Mouse (Mus musculus) embryonic facial prominence, embryonic 14.5 days (tissue): ENCODE data around the gene Spa17. TPM values are rescaled to one million over a fixed set of nuclear protein-coding genes. Genes with fewer than 3 reads are reported as not detected.

Experiments
- ATAC-seq: fragments of 200-750 bp; cut with Nextera tagmentation; 2 replicates; pipeline ENCODE4 v1.8.0; 2017; ENCODE audit warnings: low read depth, moderate number of reproducible peaks, moderate TSS enrichment
- DNase-seq: peaks from one replicate; pipeline ENCODE4 v3.0.0-alpha.2; 2015; ENCODE audit warnings: low spot score
- H3K27ac ChIP-seq: fragments of 300-500 bp; sonication (generic); replicated peaks from 2 replicates; pipeline ENCODE4 v1.5.1; 2014; ENCODE audit warnings: low read depth, mild to moderate bottlenecking, low read length, moderate library complexity
- H3K27me3 ChIP-seq: fragments of 300-500 bp; sonication (generic); replicated peaks from 2 replicates; pipeline ENCODE4 v1.6.1; 2014; ENCODE audit warnings: low read length; ENCODE audit not compliant: control insufficient read depth, insufficient read depth
- H3K36me3 ChIP-seq: fragments of 300-500 bp; sonication (generic); 2 replicates; pipeline ENCODE4 v1.6.1; 2014; ENCODE audit warnings: low read length, mixed read lengths; ENCODE audit not compliant: control insufficient read depth, insufficient read depth
- H3K4me1 ChIP-seq: fragments of 300-500 bp; sonication (generic); 2 replicates; pipeline ENCODE4 v1.6.1; 2014; ENCODE audit warnings: antibody characterized with exemption, low read length; ENCODE audit not compliant: control insufficient read depth, insufficient read depth
- H3K4me2 ChIP-seq: fragments of 300-500 bp; sonication (generic); 2 replicates; pipeline ENCODE4 v1.6.1; 2014; ENCODE audit warnings: low read depth, mild to moderate bottlenecking, low read length, moderate library complexity, mixed read lengths
- H3K4me3 ChIP-seq: fragments of 300-500 bp; sonication (generic); 2 replicates; pipeline ENCODE4 v1.5.1; 2014; ENCODE audit warnings: low read depth, mild to moderate bottlenecking, low read length
- H3K9ac ChIP-seq: fragments of 300-500 bp; sonication (generic); 2 replicates; pipeline ENCODE4 v1.6.1; 2014; ENCODE audit warnings: low read depth, mild to moderate bottlenecking, low read length, moderate library complexity, mixed read lengths
- H3K9me3 ChIP-seq: fragments of 300-500 bp; sonication (generic); 2 replicates; pipeline ENCODE4 v1.6.1; 2016; ENCODE audit warnings: low read length; ENCODE audit not compliant: control insufficient read depth
- WGBS: fragments of 180-500 bp; shearing (Covaris S2); extraction: QIAGEN DNeasy Blood & Tissue Kit; methylation state at CpG from one replicate; pipeline ENCODE4 v1.1.7; 2014; 5-methylcytosine and 5-hydroxymethylcytosine counted together
- polyA plus RNA-seq: library from polyadenylated mRNA; unstranded; fragments of >200 nt; fragmentation: Nextera tagmentation; extraction: Ambion mirVana; gene quantifications from 2 replicates; pipeline ENCODE4 v1.2.1, GENCODE M21; 2014

The Spa17 gene
- polyA plus RNA-seq, 1 experiment from 2014 or later, result 10.2 TPM

GRCm38 (mm10) chr9:37646246-37646645 is 32.7 kb upstream of the Spa17 start:
- ATAC-seq, result no peak
- Histone ChIP-seq H3K9me3 (no peaks in the 10 kb centered on the region), H3K9ac (no peak overlapping the region), H3K36me3 (peaks cover 44% of the 10 kb centered on the region), H3K27me3 (no peaks in the 10 kb centered on the region), H3K27ac (no peak overlapping the region), H3K4me2 (no peak overlapping the region), H3K4me1 (no peaks in the 10 kb centered on the region), H3K4me3 (no peak overlapping the region)
- no peak for DNase-seq
- 81% methylated on average over 3 of the region's 3 CpGs for WGBS

- no peak overlapping the region for H3K27ac ChIP-seq
- WGBS, result 83% methylated on average over 3 of the region's 3 CpGs
- no peak overlapping the region for H3K9ac ChIP-seq
- H3K9me3 ChIP-seq, result no peaks in the 10 kb centered on the region
- no peak overlapping the region for H3K4me3 ChIP-seq
- H3K4me1 ChIP-seq, result peaks cover 3% of the 10 kb centered on the region; the same call in 1 of the 2 replicates
- ATAC-seq (no peak), DNase-seq (no peak)
- no peaks in the 10 kb centered on the region for H3K36me3 ChIP-seq
- H3K4me2 ChIP-seq, result no peak overlapping the region
- no peaks in the 10 kb centered on the region for H3K27me3 ChIP-seq
Observed at GRCm38 (mm10) chr9:37638721-37639120, 25.2 kb upstream of the Spa17 start.

GRCm38 (mm10) chr9:37636800-37637542 is 23.4 kb upstream of the Spa17 start:
- Histone ChIP-seq H3K36me3 (no peaks in the 10 kb centered on the region), H3K9ac (no peak overlapping the region), H3K9me3 (no peaks in the 10 kb centered on the region), H3K27ac (no peak overlapping the region), H3K4me3 (no peak overlapping the region), H3K4me2 (no peak overlapping the region), H3K4me1 (peaks cover 3% of the 10 kb centered on the region; the same call in 1 of the 2 replicates), H3K27me3 (no peaks in the 10 kb centered on the region)
- WGBS, result 48% methylated on average over 6 of the region's 6 CpGs
- DNase-seq, result no peak
- no peak for ATAC-seq

- peak; percentile 42 for DNase-seq
- H3K4me3 ChIP-seq, result no peak overlapping the region
- H3K27me3 ChIP-seq, result no peaks in the 10 kb centered on the region
- no peak overlapping the region for H3K27ac ChIP-seq
- H3K36me3 ChIP-seq, result no peaks in the 10 kb centered on the region
- H3K9ac ChIP-seq, result no peak overlapping the region
- peaks cover 3% of the 10 kb centered on the region; the same call in 1 of the 2 replicates for H3K4me1 ChIP-seq
- ATAC-seq, result no peak
- no peak overlapping the region for H3K4me2 ChIP-seq
- WGBS, result 21% methylated on average over 7 of the region's 7 CpGs
- no peaks in the 10 kb centered on the region for H3K9me3 ChIP-seq
Observed at GRCm38 (mm10) chr9:37636335-37636734, 22.8 kb upstream of the Spa17 start.

- no peak overlapping the region for H3K9ac ChIP-seq
- H3K9me3 ChIP-seq, result no peaks in the 10 kb centered on the region
- no peak overlapping the region for H3K4me2 ChIP-seq
- no peak overlapping the region for H3K4me3 ChIP-seq
- no peak overlapping the region for H3K27ac ChIP-seq
- H3K4me1 ChIP-seq, result peaks cover 3% of the 10 kb centered on the region; the same call in 1 of the 2 replicates
- no peaks in the 10 kb centered on the region for H3K27me3 ChIP-seq
- WGBS, result 86% methylated on average over 3 of the region's 3 CpGs
- DNase-seq (no peak), ATAC-seq (no peak)
- H3K36me3 ChIP-seq, result 0 out of 2 replicates have a peak, but pooled peaks cover under 1% of the 10 kb centered on the region
Observed at GRCm38 (mm10) chr9:37634269-37634668, 20.7 kb upstream of the Spa17 start.

GRCm38 (mm10) chr9:37632305-37632704 is 18.8 kb upstream of the Spa17 start:
- Histone ChIP-seq H3K27ac (no peak overlapping the region), H3K4me2 (no peak overlapping the region), H3K9me3 (no peaks in the 10 kb centered on the region), H3K4me1 (peaks cover 3% of the 10 kb centered on the region; the same call in 1 of the 2 replicates), H3K9ac (no peak overlapping the region), H3K4me3 (no peak overlapping the region), H3K27me3 (no peaks in the 10 kb centered on the region), H3K36me3 (0 out of 2 replicates have a peak, but pooled peaks cover 3% of the 10 kb centered on the region)
- ATAC-seq, result no peak
- 88% methylated on average over 2 of the region's 2 CpGs for WGBS
- DNase-seq, result no peak

GRCm38 (mm10) chr9:37629941-37630340 is 16.4 kb upstream of the Spa17 start:
- DNase-seq (no peak), ATAC-seq (no peak)
- Histone ChIP-seq H3K4me2 (no peak overlapping the region), H3K27ac (no peak overlapping the region), H3K36me3 (0 out of 2 replicates have a peak, but pooled peaks cover 3% of the 10 kb centered on the region), H3K9me3 (no peaks in the 10 kb centered on the region), H3K9ac (no peak overlapping the region), H3K4me1 (peaks cover 5% of the 10 kb centered on the region; the same call in 1 of the 2 replicates), H3K4me3 (no peak overlapping the region), H3K27me3 (no peaks in the 10 kb centered on the region)
- 86% methylated on average over 2 of the region's 2 CpGs for WGBS

GRCm38 (mm10) chr9:37628581-37628980 is 15.1 kb upstream of the Spa17 start:
- Histone ChIP-seq H3K27me3 (no peaks in the 10 kb centered on the region), H3K4me1 (peaks cover 5% of the 10 kb centered on the region; the same call in 1 of the 2 replicates), H3K4me3 (no peak overlapping the region), H3K9ac (no peak overlapping the region), H3K4me2 (no peak overlapping the region), H3K27ac (no peak overlapping the region), H3K9me3 (no peaks in the 10 kb centered on the region), H3K36me3 (0 out of 2 replicates have a peak, but pooled peaks cover 3% of the 10 kb centered on the region)
- ATAC-seq, result no peak
- WGBS, result 73% methylated on average over 4 of the region's 4 CpGs
- no peak for DNase-seq

GRCm38 (mm10) chr9:37627263-37627662 is 13.7 kb upstream of the Spa17 start:
- H3K9me3 ChIP-seq, result no peaks in the 10 kb centered on the region
- no peak for DNase-seq
- no peak overlapping the region for H3K4me3 ChIP-seq
- no peak overlapping the region for H3K4me2 ChIP-seq
- peaks cover 5% of the 10 kb centered on the region; the same call in 1 of the 2 replicates for H3K4me1 ChIP-seq
- ATAC-seq, result no peak
- WGBS, result 74% methylated on average over 1 of the region's 1 CpGs
- H3K36me3 ChIP-seq, result 0 out of 2 replicates have a peak, but pooled peaks cover 3% of the 10 kb centered on the region
- H3K27ac ChIP-seq, result no peak overlapping the region
- H3K9ac ChIP-seq, result no peak overlapping the region
- H3K27me3 ChIP-seq, result no peaks in the 10 kb centered on the region
